Mouse (Mus musculus): ENCODE measurements at regions not wholly inside any gene's neighbourhood (a gene's known extent, or its start where the extent isn't known, plus 50 kb on each side); places are given as distances from the start of the nearest gene placed in this dataset.

GRCm38 (mm10) chr6:79387732-79388131 lies 430.0 kb upstream of the Gm20594 start:
- no peak overlapping the region for H3K4me3 ChIP-seq (replicated peaks)
- H3K27ac ChIP-seq (replicated peaks): no peak overlapping the region
- H3K4me2 ChIP-seq: no peak overlapping the region
- no peak for ATAC-seq (ENCODE audit: low FRiP score)
- no peaks in the 10 kb centered on the region for H3K4me1 ChIP-seq
- H3K36me3 ChIP-seq: no peaks in the 10 kb centered on the region
- no peak overlapping the region for H3K9ac ChIP-seq (replicated peaks)
- no peaks in the 10 kb centered on the region for H3K27me3 ChIP-seq (replicated peaks)
- H3K9me3 ChIP-seq (replicated peaks): no peaks in the 10 kb centered on the region

GRCm38 (mm10) chr6:79401090-79401489 lies 416.6 kb upstream of the Gm20594 start:
- Histone ChIP-seq H3K9ac (replicated peaks) (no peak overlapping the region), H3K36me3 (no peaks in the 10 kb centered on the region), H3K27ac (replicated peaks) (no peak overlapping the region), H3K4me3 (replicated peaks) (no peak overlapping the region), H3K4me2 (no peak overlapping the region), H3K27me3 (replicated peaks) (no peaks in the 10 kb centered on the region), H3K4me1 (no peaks in the 10 kb centered on the region), H3K9me3 (replicated peaks) (no peaks in the 10 kb centered on the region)
- 27% methylated on average over 1 of the region's 1 CpGs for whole genome bisulfite sequencing
- ATAC-seq (ENCODE audit: low FRiP score): no peak

GRCm38 (mm10) chr6:79408955-79409354 lies 408.8 kb upstream of the Gm20594 start:
- no peaks in the 10 kb centered on the region for H3K36me3 ChIP-seq
- no peak overlapping the region for H3K4me3 ChIP-seq (replicated peaks)
- no peak overlapping the region for H3K27ac ChIP-seq (replicated peaks)
- no peak overlapping the region for H3K4me2 ChIP-seq
- no peaks in the 10 kb centered on the region for H3K4me1 ChIP-seq
- H3K9ac ChIP-seq (replicated peaks): no peak overlapping the region
- 33% methylated on average over 3 of the region's 3 CpGs for WGBS
- H3K27me3 ChIP-seq (replicated peaks): no peaks in the 10 kb centered on the region
- no peaks in the 10 kb centered on the region for H3K9me3 ChIP-seq (replicated peaks)
- ATAC-seq (ENCODE audit: low FRiP score): no peak

- Histone ChIP-seq H3K4me2 (no peak overlapping the region), H3K9me3 (replicated peaks) (no peaks in the 10 kb centered on the region), H3K4me3 (replicated peaks) (no peak overlapping the region), H3K9ac (replicated peaks) (no peak overlapping the region), H3K27me3 (replicated peaks) (no peaks in the 10 kb centered on the region), H3K27ac (replicated peaks) (no peak overlapping the region), H3K4me1 (no peaks in the 10 kb centered on the region), H3K36me3 (no peaks in the 10 kb centered on the region)
- 97% methylated on average over 1 of the region's 1 CpGs for WGBS
- ATAC-seq (ENCODE audit: low FRiP score): no peak
Measured at GRCm38 (mm10) chr6:79445821-79446220, 371.9 kb upstream of the Gm20594 start.

GRCm38 (mm10) chr6:79491245-79491644 lies 326.5 kb upstream of the Gm20594 start:
- no peak overlapping the region for H3K27ac ChIP-seq (replicated peaks)
- H3K36me3 ChIP-seq: no peaks in the 10 kb centered on the region
- ATAC-seq (ENCODE audit: low FRiP score): no peak
- no peak overlapping the region for H3K4me2 ChIP-seq
- H3K27me3 ChIP-seq (replicated peaks): no peaks in the 10 kb centered on the region
- H3K9me3 ChIP-seq (replicated peaks): no peaks in the 10 kb centered on the region
- 92% methylated on average over 2 of the region's 2 CpGs for WGBS
- no peak overlapping the region for H3K9ac ChIP-seq (replicated peaks)
- no peak overlapping the region for H3K4me3 ChIP-seq (replicated peaks)
- no peaks in the 10 kb centered on the region for H3K4me1 ChIP-seq

GRCm38 (mm10) chr6:79500649-79501048 lies 317.1 kb upstream of the Gm20594 start:
- H3K27ac ChIP-seq (replicated peaks): no peak overlapping the region
- H3K9ac ChIP-seq (replicated peaks): no peak overlapping the region
- no peaks in the 10 kb centered on the region for H3K4me1 ChIP-seq
- no peaks in the 10 kb centered on the region for H3K9me3 ChIP-seq (replicated peaks)
- no peaks in the 10 kb centered on the region for H3K36me3 ChIP-seq
- H3K4me2 ChIP-seq: no peak overlapping the region
- WGBS: 35% methylated on average over 3 of the region's 3 CpGs
- H3K27me3 ChIP-seq (replicated peaks): no peaks in the 10 kb centered on the region
- H3K4me3 ChIP-seq (replicated peaks): no peak overlapping the region
- ATAC-seq (ENCODE audit: low FRiP score): 0 out of 2 replicates have a peak, but pooled peaks have one; percentile 53
